Mouse (Mus musculus) heart, embryonic 13.5 days (tissue): ENCODE data around the gene 1700092M07Rik. TPM values are rescaled to one million over a fixed set of nuclear protein-coding genes. Genes with fewer than 3 reads are reported as not detected.

Experiments
- ATAC-seq: fragments of 200-750 bp; cut with Nextera tagmentation; 2 replicates; pipeline ENCODE4 v1.8.0; 2017; ENCODE audit warnings: moderate TSS enrichment; ENCODE audit not compliant: insufficient number of reproducible peaks, low FRiP score, low TSS enrichment; ENCODE audit errors: extremely low read depth
- H3K27ac ChIP-seq: fragments of 300-500 bp; sonication (generic); replicated peaks from 2 replicates; pipeline ENCODE4 v1.5.1; 2015; ENCODE audit warnings: moderate library complexity, mild to moderate bottlenecking, inconsistent platforms
- H3K27me3 ChIP-seq: fragments of 300-500 bp; sonication (generic); replicated peaks from 2 replicates; pipeline ENCODE4 v1.6.1; 2015; ENCODE audit warnings: mild to moderate bottlenecking, inconsistent platforms
- H3K36me3 ChIP-seq: fragments of 300-500 bp; sonication (generic); 2 replicates; pipeline ENCODE4 v1.6.1; 2015; ENCODE audit warnings: mild to moderate bottlenecking, inconsistent platforms
- H3K4me1 ChIP-seq: fragments of 300-500 bp; sonication (generic); 2 replicates; pipeline ENCODE4 v1.6.1; 2015; ENCODE audit warnings: inconsistent platforms
- H3K4me2 ChIP-seq: fragments of 300-500 bp; sonication (generic); 2 replicates; pipeline ENCODE4 v1.6.1; 2015; ENCODE audit warnings: inconsistent platforms, mild to moderate bottlenecking, moderate library complexity
- H3K4me3 ChIP-seq: fragments of 300-500 bp; sonication (generic); 2 replicates; pipeline ENCODE4 v1.5.1; 2015; ENCODE audit warnings: moderate library complexity, mild to moderate bottlenecking, inconsistent platforms
- H3K9ac ChIP-seq: fragments of 300-500 bp; sonication (generic); 2 replicates; pipeline ENCODE4 v1.6.1; 2015; ENCODE audit warnings: inconsistent platforms, mild to moderate bottlenecking, moderate library complexity
- H3K9me3 ChIP-seq: fragments of 300-500 bp; sonication (generic); 2 replicates; pipeline ENCODE4 v1.6.1; 2016; ENCODE audit warnings: inconsistent platforms
- WGBS: fragments of 180-500 bp; shearing (Covaris S2); methylation state at CpG from one replicate; pipeline ENCODE4 v1.1.7; 2015; ENCODE audit warnings: mixed read lengths; 5-methylcytosine and 5-hydroxymethylcytosine counted together
- polyA plus RNA-seq: library from polyadenylated mRNA; unstranded; fragments of >200 nt; fragmentation: Nextera tagmentation; extraction: Ambion mirVana; gene quantifications from 2 replicates; pipeline ENCODE4 v1.2.1, GENCODE M21; 2015

1700092M07Rik gene
- polyA plus RNA-seq, 1 experiment from 2014 or later: 1.3 TPM

DNA sequence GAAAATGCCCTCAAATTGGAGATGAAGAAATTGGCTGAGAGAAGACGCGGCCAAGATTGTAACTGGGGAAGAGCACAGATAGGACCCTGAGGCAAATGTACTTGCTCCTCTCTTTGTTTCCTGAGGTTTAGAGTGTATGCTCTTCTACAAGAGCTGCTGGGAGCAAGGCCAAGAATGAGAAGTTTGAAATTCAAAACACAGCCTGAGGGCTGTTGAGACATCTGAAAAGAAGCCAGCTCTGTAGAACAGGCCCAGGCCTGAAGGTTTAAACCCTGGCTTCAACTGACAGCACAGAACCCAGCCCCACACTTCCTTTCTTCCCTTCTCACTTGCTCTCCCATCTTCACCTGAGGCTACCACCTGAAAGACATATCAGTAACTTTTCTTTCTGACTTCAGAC is 30.5 kb upstream of the 1700092M07Rik start:
- Histone ChIP-seq H3K4me1 (peaks cover 35% of the 10 kb centered on the region), H3K27ac (peak overlapping the region; percentile 29; the same call in 1 of the 2 replicates), H3K9ac (peak overlapping the region; percentile 15), H3K4me2 (peak overlapping the region; percentile 86), H3K4me3 (peak overlapping the region; percentile 94), H3K36me3 (peaks cover 61% of the 10 kb centered on the region), H3K27me3 (no peaks in the 10 kb centered on the region), H3K9me3 (no peaks in the 10 kb centered on the region)
- no peak for ATAC-seq
- WGBS: 88% methylated on average over 2 of the region's 2 CpGs

DNA sequence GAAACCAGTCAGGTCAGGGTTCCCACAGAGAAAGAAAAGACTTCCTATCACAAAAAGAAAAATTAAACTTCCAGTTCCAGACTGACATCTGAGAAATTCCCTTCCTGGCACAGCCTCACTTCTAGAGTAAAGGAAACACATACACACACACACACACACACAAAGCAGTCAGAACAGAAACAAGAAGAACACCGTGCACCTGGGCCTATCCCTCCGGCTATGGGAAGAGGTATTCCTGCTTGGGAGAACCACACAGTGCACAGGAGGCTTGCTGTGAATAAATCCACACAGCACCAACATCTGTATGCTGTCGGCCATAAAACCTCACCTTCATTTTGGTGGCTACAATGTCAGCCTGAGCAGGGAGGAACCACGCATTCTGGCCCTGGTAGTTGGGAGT is 29.0 kb upstream of the 1700092M07Rik start:
- Histone ChIP-seq H3K36me3 (peaks cover 57% of the 10 kb centered on the region), H3K4me1 (peaks cover 35% of the 10 kb centered on the region), H3K9ac (peak overlapping the region; percentile 96), H3K9me3 (no peaks in the 10 kb centered on the region), H3K27ac (0 out of 2 replicates have a peak overlapping the region, but pooled peaks have one; percentile 97), H3K27me3 (no peaks in the 10 kb centered on the region), H3K4me3 (peak overlapping the region; percentile 94), H3K4me2 (peak overlapping the region; percentile 86)
- ATAC-seq: no peak
- 73% methylated on average over 4 of the region's 4 CpGs for WGBS

DNA sequence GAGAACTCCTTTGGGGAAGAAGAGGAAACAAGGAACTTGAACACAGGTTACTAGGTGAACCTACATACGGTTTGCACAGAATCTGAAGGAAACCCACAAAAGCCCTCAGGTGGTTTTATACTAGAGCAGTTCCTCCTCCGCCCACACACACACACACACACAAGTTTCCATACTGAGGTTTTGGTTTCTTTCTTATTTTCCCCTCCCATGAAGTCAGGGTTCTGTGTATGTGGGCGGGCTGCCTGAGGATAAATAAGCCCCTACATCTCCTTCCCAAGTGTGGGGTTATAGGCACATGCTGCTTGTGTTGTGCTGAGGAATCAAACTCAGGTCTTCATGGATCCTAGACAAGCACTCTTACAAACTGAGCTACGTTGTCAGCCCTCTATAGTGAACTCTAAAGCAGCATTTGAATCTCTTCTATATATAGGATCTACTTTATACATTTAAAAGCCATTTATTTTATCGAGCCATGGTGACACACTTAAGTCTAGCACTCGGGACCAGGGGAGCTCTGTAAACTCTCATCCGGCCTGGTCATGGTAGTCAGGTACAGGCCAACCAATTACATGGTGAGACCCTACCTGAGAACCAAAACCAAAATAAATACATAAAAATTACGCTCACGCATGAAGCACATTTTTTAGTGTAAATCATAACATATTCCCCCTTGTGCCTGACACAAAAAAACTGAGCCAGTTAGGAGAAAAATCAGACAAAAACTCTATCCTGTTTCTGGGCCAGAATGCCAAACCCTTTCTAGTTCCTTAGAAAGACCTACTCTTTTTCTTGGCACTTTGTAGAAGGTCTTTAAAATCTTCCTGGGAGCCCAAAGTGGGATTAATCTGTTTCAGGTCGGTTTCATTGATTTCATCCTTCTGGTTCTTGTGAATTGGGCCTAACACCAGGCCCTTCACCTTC is 28.3 kb upstream of the 1700092M07Rik start:
- peaks cover 51% of the 10 kb centered on the region for H3K36me3 ChIP-seq
- H3K9ac ChIP-seq: peak overlapping the region; percentile 96
- no peaks in the 10 kb centered on the region for H3K9me3 ChIP-seq
- H3K4me2 ChIP-seq: peak overlapping the region; percentile 86
- H3K27me3 ChIP-seq: no peaks in the 10 kb centered on the region
- H3K27ac ChIP-seq: peak overlapping the region; percentile 97
- peak overlapping the region; percentile 94 for H3K4me3 ChIP-seq
- no peak for ATAC-seq
- WGBS: 50% methylated on average over 10 of the region's 10 CpGs
- peaks cover 35% of the 10 kb centered on the region for H3K4me1 ChIP-seq

DNA sequence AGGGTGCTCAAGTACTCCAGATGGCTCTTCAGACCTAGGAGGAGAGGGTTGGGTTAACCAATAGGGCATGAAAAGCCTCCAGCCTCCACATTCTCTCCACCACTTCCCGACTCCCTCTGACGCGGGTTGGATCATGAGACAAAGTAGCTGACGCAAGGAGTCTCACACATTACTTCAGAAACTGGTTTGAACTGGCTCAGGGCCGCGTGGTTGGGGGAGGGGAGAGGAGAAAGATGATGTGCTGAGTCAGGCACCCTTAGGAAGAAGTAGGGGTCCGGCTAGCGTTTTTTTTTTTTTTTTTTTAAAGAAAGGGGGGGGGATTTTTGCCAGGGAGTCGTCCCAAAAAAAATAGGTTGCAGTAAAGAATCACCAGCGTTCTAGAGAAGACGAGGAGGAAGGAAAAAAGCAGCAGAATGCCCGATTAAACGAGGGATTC is 27.6 kb upstream of the 1700092M07Rik start:
- Histone ChIP-seq H3K27me3 (no peaks in the 10 kb centered on the region), H3K27ac (peak overlapping the region; percentile 97), H3K4me2 (peak overlapping the region; percentile 86), H3K9me3 (no peaks in the 10 kb centered on the region), H3K4me3 (peak overlapping the region; percentile 94), H3K9ac (peak overlapping the region; percentile 96), H3K4me1 (peaks cover 35% of the 10 kb centered on the region), H3K36me3 (peaks cover 45% of the 10 kb centered on the region)
- ATAC-seq: peak; percentile 66
- under 1% methylated on average over 13 of the region's 13 CpGs for WGBS

DNA sequence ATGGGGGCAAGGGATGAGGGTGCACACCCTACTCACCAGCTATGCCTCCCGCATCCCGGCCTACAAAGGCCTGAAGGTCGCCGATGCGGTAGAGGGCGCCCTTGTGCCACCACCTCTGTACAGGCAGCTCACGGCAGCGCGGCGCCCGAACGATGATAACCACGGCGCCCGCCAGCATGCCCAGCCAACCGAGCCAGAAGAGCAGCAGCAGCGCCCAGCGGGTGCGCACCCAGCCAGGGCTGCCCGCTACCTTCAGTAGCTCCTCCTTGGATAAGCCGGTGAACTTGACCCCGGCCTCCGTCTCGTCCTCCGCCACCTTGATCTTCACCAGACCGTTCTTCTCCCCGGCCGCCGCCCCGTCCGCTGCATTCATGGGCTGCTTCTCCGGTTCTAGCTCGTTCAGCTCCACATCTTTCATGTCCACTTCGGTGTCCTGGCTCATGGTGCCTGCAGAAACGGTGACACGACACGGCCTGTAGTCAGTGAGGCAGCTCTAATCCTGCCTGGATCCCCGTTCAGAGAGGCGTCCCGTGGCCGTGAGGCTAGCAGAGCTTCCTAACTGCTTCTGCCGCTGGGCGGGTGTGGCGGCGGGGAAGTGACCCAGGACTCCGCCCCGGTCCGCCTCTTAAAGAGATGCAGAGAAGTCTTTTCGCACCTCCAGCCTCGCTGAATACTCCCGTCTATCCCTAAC is 27.1 kb upstream of the 1700092M07Rik start:
- H3K4me2 ChIP-seq: peak overlapping the region; percentile 86
- peak overlapping the region; percentile 97 for H3K27ac ChIP-seq
- H3K36me3 ChIP-seq: peaks cover 39% of the 10 kb centered on the region
- H3K9ac ChIP-seq: peak overlapping the region; percentile 96
- no peaks in the 10 kb centered on the region for H3K9me3 ChIP-seq
- H3K4me3 ChIP-seq: peak overlapping the region; percentile 94
- no peaks in the 10 kb centered on the region for H3K27me3 ChIP-seq
- ATAC-seq: peak; percentile 85
- H3K4me1 ChIP-seq: peaks cover 35% of the 10 kb centered on the region
- WGBS: under 1% methylated on average over 51 of the region's 51 CpGs

DNA sequence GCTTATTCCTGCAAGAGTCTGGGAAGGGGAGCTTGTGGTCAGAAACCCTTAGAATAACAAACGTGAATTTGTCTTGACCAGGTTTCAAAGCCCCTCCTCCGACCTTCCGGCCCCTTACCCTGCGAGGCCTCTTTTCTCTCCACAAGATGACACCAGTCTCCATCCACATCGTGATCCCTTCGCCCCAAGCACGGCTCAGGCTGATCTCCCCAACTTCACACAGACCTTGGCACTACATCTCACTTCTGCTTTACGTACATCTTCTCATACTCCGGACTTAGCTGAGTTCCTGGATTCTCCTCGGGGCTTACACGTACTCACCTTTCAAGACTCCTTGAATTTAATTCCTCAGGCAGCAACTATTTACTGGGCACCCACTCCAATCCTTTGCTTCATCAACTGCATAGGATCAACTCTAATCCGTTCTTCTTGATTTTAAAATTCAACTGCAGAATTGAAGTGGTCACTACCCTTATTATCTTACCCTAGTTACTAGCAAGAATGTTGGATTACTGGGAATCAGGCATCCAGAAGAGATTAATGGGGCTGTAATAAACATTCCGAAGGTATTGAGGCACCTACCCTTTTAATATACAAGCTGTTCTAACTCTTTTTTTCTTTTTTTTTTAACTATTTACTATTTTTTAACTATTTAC is 26.4 kb upstream of the 1700092M07Rik start:
- H3K9me3 ChIP-seq: no peaks in the 10 kb centered on the region
- no peaks in the 10 kb centered on the region for H3K27me3 ChIP-seq
- H3K4me1 ChIP-seq: peaks cover 35% of the 10 kb centered on the region
- peak overlapping the region; percentile 96 for H3K9ac ChIP-seq
- 7% methylated on average over 13 of the region's 13 CpGs for WGBS
- H3K4me3 ChIP-seq: peak overlapping the region; percentile 94
- peaks cover 32% of the 10 kb centered on the region for H3K36me3 ChIP-seq
- ATAC-seq: no peak
- peak overlapping the region; percentile 86 for H3K4me2 ChIP-seq
- peak overlapping the region; percentile 97 for H3K27ac ChIP-seq

DNA sequence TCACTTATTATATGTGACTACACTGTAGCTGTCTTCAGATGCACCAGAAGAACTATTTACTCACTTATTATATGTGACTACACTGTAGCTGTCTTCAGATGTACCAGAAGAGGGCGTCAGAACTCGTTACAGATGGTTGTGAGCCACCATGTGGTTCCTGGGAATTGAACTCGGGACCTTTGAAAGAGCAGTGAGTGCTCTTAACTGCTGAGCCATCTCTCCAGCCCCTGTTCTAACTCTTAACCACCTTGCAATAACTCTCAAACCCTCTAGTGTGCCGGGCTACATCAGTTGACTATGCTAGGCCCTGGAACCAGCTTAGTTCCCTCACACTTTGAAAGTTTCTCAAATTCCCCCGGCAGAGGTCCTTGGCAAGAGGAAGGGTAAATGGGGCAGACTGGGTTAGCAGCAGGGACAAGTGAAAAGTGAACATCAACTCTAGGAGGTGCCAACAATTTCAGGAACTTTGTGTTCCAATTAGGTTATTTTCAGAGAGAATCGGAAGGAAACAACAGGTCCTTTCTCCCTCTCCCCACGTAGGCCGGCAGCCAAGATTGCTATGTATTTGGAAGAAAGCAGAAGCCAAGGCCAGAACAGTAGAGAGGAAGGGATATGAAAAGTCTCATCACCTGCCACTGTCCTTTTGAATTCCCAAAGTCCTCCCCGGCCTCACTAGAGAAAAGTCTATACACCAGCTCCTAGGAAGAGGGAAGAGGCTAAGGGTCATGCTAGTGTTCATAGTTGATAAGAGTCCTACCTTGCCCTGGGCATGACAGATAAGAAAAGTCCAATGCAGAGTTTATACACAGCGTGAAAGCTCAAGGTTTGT is 25.7 kb upstream of the 1700092M07Rik start:
- H3K9me3 ChIP-seq: no peaks in the 10 kb centered on the region
- peak overlapping the region; percentile 62 for H3K27ac ChIP-seq
- H3K4me3 ChIP-seq: peak overlapping the region; percentile 94; the same call in 1 of the 2 replicates
- peaks cover 35% of the 10 kb centered on the region for H3K4me1 ChIP-seq
- no peaks in the 10 kb centered on the region for H3K27me3 ChIP-seq
- peak overlapping the region; percentile 86 for H3K4me2 ChIP-seq
- peak overlapping the region; percentile 24; the same call in 1 of the 2 replicates for H3K9ac ChIP-seq
- 66% methylated on average over 10 of the region's 10 CpGs for WGBS
- H3K36me3 ChIP-seq: peaks cover 25% of the 10 kb centered on the region
- ATAC-seq: no peak

DNA sequence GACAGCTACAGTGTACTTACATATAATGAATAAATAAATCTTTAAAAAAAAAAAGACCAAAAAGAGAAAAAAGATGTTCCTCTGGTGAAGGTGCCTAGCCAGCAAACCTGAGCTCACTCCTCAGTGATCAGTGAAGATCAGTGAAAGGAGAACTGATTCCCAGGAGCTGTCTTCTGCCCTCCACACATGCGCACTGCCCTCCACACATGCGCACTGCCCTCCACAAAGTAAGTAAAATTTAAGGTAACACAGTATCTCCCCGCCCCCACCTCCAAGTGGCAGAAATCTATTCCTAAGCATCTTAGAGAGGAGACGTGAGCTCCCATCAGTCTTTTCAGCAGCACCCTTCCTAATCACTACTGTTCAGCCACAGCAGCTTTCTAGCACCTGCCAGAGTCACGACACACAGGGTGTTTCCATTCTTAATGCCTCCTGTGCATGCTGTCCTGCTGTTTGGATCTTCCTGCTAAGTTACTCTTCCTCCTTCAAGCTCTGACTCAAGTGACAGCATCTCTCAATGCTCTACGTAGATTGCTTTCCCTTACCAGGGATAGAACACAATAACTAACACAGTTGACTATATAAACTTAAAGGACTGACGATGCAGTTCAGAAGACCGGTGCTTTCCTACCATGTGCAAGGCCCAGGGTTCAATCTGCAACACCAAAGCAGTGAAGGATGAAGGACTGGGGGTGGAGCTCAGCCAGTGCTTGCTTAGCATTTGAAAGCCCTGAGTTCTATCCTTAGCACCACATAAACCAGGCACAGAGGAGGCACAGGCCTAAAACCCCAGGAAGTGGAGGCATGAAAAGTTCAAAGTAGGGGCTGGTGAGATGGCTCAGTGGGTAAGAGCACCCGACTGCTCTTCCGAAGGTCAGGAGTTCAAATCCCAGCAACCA is 24.4 kb upstream of the 1700092M07Rik start:
- ATAC-seq: no peak
- no peaks in the 10 kb centered on the region for H3K27me3 ChIP-seq
- no peaks in the 10 kb centered on the region for H3K9me3 ChIP-seq
- peaks cover 12% of the 10 kb centered on the region for H3K36me3 ChIP-seq
- peak overlapping the region; percentile 36; the same call in 1 of the 2 replicates for H3K27ac ChIP-seq
- 67% methylated on average over 10 of the region's 10 CpGs for WGBS
- H3K4me2 ChIP-seq: peak overlapping the region; percentile 25
- peak overlapping the region; percentile 8; the same call in 1 of the 2 replicates for H3K4me3 ChIP-seq
- 0 out of 2 replicates have a peak overlapping the region, but pooled peaks have one; percentile 19 for H3K9ac ChIP-seq
- H3K4me1 ChIP-seq: peaks cover 23% of the 10 kb centered on the region

DNA sequence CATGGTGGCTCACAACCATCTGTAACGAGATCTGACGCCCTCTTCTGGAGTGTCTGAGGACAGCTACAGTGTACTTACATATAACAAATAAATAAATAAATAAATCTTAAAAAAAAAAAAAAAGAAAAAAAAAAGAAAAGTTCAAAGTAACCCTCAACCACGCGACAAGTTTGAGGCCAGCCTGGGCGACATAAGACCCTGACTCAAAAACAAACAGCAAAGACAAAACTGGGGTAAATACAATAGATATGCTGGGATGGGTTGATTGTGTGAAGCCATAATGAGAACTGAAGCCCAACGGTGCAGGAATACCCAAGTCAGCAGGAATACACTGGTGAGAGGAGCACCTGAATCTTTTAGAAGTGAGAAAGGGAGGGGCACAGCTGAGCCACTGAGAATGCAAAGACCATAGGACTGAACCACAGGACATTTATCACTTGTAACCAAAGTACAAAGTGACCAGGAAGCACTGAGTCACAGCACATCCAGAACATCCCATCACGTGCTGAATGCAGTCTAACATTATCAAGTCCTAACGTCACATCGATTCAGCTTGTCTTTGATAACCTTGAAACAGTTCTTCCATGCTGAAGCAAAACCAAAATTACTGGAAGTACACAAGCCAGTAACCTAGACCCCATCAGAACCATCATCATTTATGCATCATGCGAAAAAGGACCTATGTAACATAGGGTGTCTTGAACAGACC is 23.6 kb upstream of the 1700092M07Rik start:
- peaks cover 21% of the 10 kb centered on the region for H3K4me1 ChIP-seq
- no peak overlapping the region for H3K9ac ChIP-seq
- no peak overlapping the region for H3K4me2 ChIP-seq
- H3K27ac ChIP-seq: no peak overlapping the region
- 72% methylated on average over 8 of the region's 10 CpGs for WGBS
- no peak for ATAC-seq
- no peaks in the 10 kb centered on the region for H3K9me3 ChIP-seq
- no peak overlapping the region for H3K4me3 ChIP-seq
- peaks cover 4% of the 10 kb centered on the region; the same call in 1 of the 2 replicates for H3K36me3 ChIP-seq
- no peaks in the 10 kb centered on the region for H3K27me3 ChIP-seq
